Mouse (Mus musculus) spleen, adult 2 months (tissue): ENCODE data around the gene Cpne5. TPM values are rescaled to one million over a fixed set of nuclear protein-coding genes. Genes with fewer than 3 reads are reported as not detected.

Experiments
- DNase-seq, 2 experiments: peaks; one replicate each; pipeline versions ENCODE4 v3.0.0 to v3.0.0-alpha.2; 2012 to 2021; ENCODE audit warnings: low spot score in 2 of 2, low read depth in 1 of 2
- H3K27ac ChIP-seq: fragments of 200-500 bp; 2 replicates; pipeline ENCODE4 v1.5.1; 2012; ENCODE audit warnings: low read length, inconsistent platforms; ENCODE audit not compliant: insufficient read depth
- H3K27me3 ChIP-seq: fragments of 200-500 bp; 2 replicates; pipeline ENCODE4 v1.6.1; 2012; ENCODE audit warnings: mild to moderate bottlenecking, moderate library complexity, low read length, inconsistent platforms; ENCODE audit not compliant: control insufficient read depth, insufficient read depth
- H3K36me3 ChIP-seq: fragments of 200-500 bp; 2 replicates; pipeline ENCODE4 v1.6.1; 2012; ENCODE audit warnings: mild to moderate bottlenecking, low read length, inconsistent platforms; ENCODE audit not compliant: control insufficient read depth, insufficient read depth
- H3K4me1 ChIP-seq: fragments of 200-500 bp; 2 replicates; pipeline ENCODE4 v1.6.1; 2011; ENCODE audit warnings: inconsistent platforms; ENCODE audit not compliant: control insufficient read depth, insufficient read depth, insufficient read length
- H3K4me3 ChIP-seq: fragments of 200-500 bp; 2 replicates; pipeline ENCODE4 v1.5.1; 2011; ENCODE audit warnings: mild to moderate bottlenecking, inconsistent platforms; ENCODE audit not compliant: insufficient read depth, insufficient read length; ENCODE audit errors: extremely low read depth
- CTCF ChIP-seq: fragments of 200-500 bp; IDR thresholded peaks from 2 replicates; pipeline ENCODE4 v1.5.1; 2011; ENCODE audit warnings: mild to moderate bottlenecking, inconsistent platforms; ENCODE audit not compliant: insufficient read depth, insufficient read length, insufficient replicate concordance; ENCODE audit errors: extremely low read depth
- POLR2A ChIP-seq: fragments of 200-500 bp; IDR thresholded peaks from 2 replicates; pipeline ENCODE4 v1.6.1; 2011; ENCODE audit warnings: low read depth, low read length, inconsistent platforms
- WGBS: fragments of 180-500 bp; shearing (Covaris S2); methylation state at CpG from one replicate; pipeline ENCODE4 v1.1.7; 2018; 5-methylcytosine and 5-hydroxymethylcytosine counted together
- polyA plus RNA-seq: library from polyadenylated mRNA; depleted of rRNA; stranded (reverse); fragments of >200 nt; gene quantifications from 2 replicates; pipeline ENCODE4 v1.2.3, GENCODE M21; 2012

Gene Cpne5
- polyA plus RNA-seq, 1 experiment: 2.4 TPM

- Histone ChIP-seq H3K4me1 (peaks cover 3% of the 10 kb centered on the region; the same call in 1 of the 2 replicates), H3K27ac (no peak overlapping the region), H3K4me3 (no peak overlapping the region), H3K36me3 (peaks cover 14% of the 10 kb centered on the region), H3K27me3 (no peaks in the 10 kb centered on the region)
- TF ChIP-seq CTCF (no peak), POLR2A (no peak)
- no peak for DNase-seq
- 70% methylated on average over 9 of the region's 9 CpGs for WGBS
Observed at GRCm38 (mm10) chr17:29249512-29249911, 11.5 kb upstream of the Cpne5 start.

GRCm38 (mm10) chr17:29247881-29248280 lies 9.9 kb upstream of the Cpne5 start:
- peaks cover 14% of the 10 kb centered on the region for H3K36me3 ChIP-seq
- H3K27ac ChIP-seq: no peak overlapping the region
- H3K4me1 ChIP-seq: peaks cover 3% of the 10 kb centered on the region; the same call in 1 of the 2 replicates
- DNase-seq: no peak
- no peak for TF ChIP-seq CTCF
- no peak for TF ChIP-seq POLR2A
- no peak overlapping the region for H3K4me3 ChIP-seq
- 91% methylated on average over 13 of the region's 13 CpGs for WGBS
- H3K27me3 ChIP-seq: no peaks in the 10 kb centered on the region

GRCm38 (mm10) chr17:29246602-29247001 lies 8.6 kb upstream of the Cpne5 start:
- TF ChIP-seq CTCF: peak; percentile 50; the same call in 1 of the 2 replicates
- TF ChIP-seq POLR2A: no peak
- DNase-seq: no peak
- Histone ChIP-seq H3K27me3 (no peaks in the 10 kb centered on the region), H3K4me1 (peaks cover 3% of the 10 kb centered on the region; the same call in 1 of the 2 replicates), H3K4me3 (no peak overlapping the region), H3K36me3 (peaks cover 10% of the 10 kb centered on the region), H3K27ac (no peak overlapping the region)
- 56% methylated on average over 5 of the region's 5 CpGs for WGBS

GRCm38 (mm10) chr17:29245725-29246124 lies 7.8 kb upstream of the Cpne5 start:
- no peaks in the 10 kb centered on the region for H3K27me3 ChIP-seq
- no peak for DNase-seq
- 28% methylated on average over 7 of the region's 7 CpGs for WGBS
- no peak overlapping the region for H3K27ac ChIP-seq
- H3K36me3 ChIP-seq: peaks cover 4% of the 10 kb centered on the region; the same call in 1 of the 2 replicates
- peaks cover 3% of the 10 kb centered on the region; the same call in 1 of the 2 replicates for H3K4me1 ChIP-seq
- TF ChIP-seq CTCF (no peak), POLR2A (no peak)
- no peak overlapping the region for H3K4me3 ChIP-seq

- no peak for DNase-seq
- Histone ChIP-seq H3K4me3 (no peak overlapping the region), H3K27ac (no peak overlapping the region), H3K4me1 (peaks cover 3% of the 10 kb centered on the region; the same call in 1 of the 2 replicates), H3K36me3 (0 out of 2 replicates have a peak, but pooled peaks cover 1% of the 10 kb centered on the region), H3K27me3 (no peaks in the 10 kb centered on the region)
- 80% methylated on average over 12 of the region's 12 CpGs for WGBS
- TF ChIP-seq POLR2A (no peak), CTCF (no peak)
Observed at GRCm38 (mm10) chr17:29244912-29245311, 6.9 kb upstream of the Cpne5 start.

GRCm38 (mm10) chr17:29238421-29238945 lies 516 bp upstream of the Cpne5 start:
- Histone ChIP-seq H3K27ac (no peak overlapping the region), H3K27me3 (peaks cover 22% of the 10 kb centered on the region), H3K36me3 (no peaks in the 10 kb centered on the region), H3K4me1 (peaks cover 12% of the 10 kb centered on the region; the same call in 1 of the 2 replicates), H3K4me3 (no peak overlapping the region)
- 5% methylated on average over 23 of the region's 23 CpGs for WGBS
- DNase-seq: no peak
- TF ChIP-seq CTCF (no peak), POLR2A (no peak)

GRCm38 (mm10) chr17:29237267-29237771 lies 648 bp downstream of the Cpne5 start:
- Histone ChIP-seq H3K4me3 (peak overlapping the region; percentile 27; the same call in 1 of the 2 replicates), H3K27me3 (peaks cover 22% of the 10 kb centered on the region), H3K36me3 (no peaks in the 10 kb centered on the region), H3K27ac (no peak overlapping the region), H3K4me1 (peaks cover 12% of the 10 kb centered on the region; the same call in 1 of the 2 replicates)
- no peak for DNase-seq
- TF ChIP-seq CTCF (no peak), POLR2A (no peak)
- 4% methylated on average over 31 of the region's 32 CpGs for WGBS
